Mouse (Mus musculus) liver, embryonic 13.5 days (tissue): ENCODE results near the gene Slc26a10. TPM values are rescaled to one million over a fixed set of nuclear protein-coding genes. Genes with fewer than 3 reads are reported as not detected.

Experiments used
- ATAC-seq: fragments of 200-750 bp; cut with Nextera tagmentation; 2 replicates; pipeline ENCODE4 v1.8.0; 2017; ENCODE audit warnings: low read depth, mild to moderate bottlenecking, moderate number of reproducible peaks, moderate library complexity
- DNase-seq: peaks from one replicate; pipeline ENCODE4 v3.0.0; 2022
- H3K27ac ChIP-seq: fragments of 300-500 bp; sonication (generic); 2 replicates; pipeline ENCODE4 v1.5.1; 2015; ENCODE audit warnings: moderate library complexity, mild to moderate bottlenecking, inconsistent platforms
- H3K27me3 ChIP-seq: fragments of 300-500 bp; sonication (generic); 2 replicates; pipeline ENCODE4 v1.6.1; 2015; ENCODE audit warnings: mild to moderate bottlenecking, inconsistent platforms
- H3K36me3 ChIP-seq: fragments of 300-500 bp; sonication (generic); 2 replicates; pipeline ENCODE4 v1.6.1; 2015; ENCODE audit warnings: mild to moderate bottlenecking, inconsistent platforms
- H3K4me1 ChIP-seq: fragments of 300-500 bp; sonication (generic); replicated peaks from 2 replicates; pipeline ENCODE4 v1.6.1; 2015; ENCODE audit warnings: inconsistent platforms
- H3K4me2 ChIP-seq: fragments of 300-500 bp; sonication (generic); 2 replicates; pipeline ENCODE4 v1.6.1; 2015; ENCODE audit warnings: inconsistent platforms, mild to moderate bottlenecking, moderate library complexity
- H3K4me3 ChIP-seq: fragments of 300-500 bp; sonication (generic); replicated peaks from 2 replicates; pipeline ENCODE4 v1.5.1; 2015; ENCODE audit warnings: mild to moderate bottlenecking, inconsistent platforms
- H3K9ac ChIP-seq: fragments of 300-500 bp; sonication (generic); 2 replicates; pipeline ENCODE4 v1.6.1; 2015; ENCODE audit warnings: mild to moderate bottlenecking, inconsistent platforms
- H3K9me3 ChIP-seq: fragments of 300-500 bp; sonication (generic); replicated peaks from 2 replicates; pipeline ENCODE4 v1.6.1; 2016; ENCODE audit warnings: inconsistent platforms
- WGBS: fragments of 180-500 bp; shearing (Covaris S2); methylation state at CpG from one replicate; pipeline ENCODE4 v1.1.7; 2015; ENCODE audit not compliant: insufficient replicate concordance; 5-methylcytosine and 5-hydroxymethylcytosine counted together
- polyA plus RNA-seq: library from polyadenylated mRNA; unstranded; fragments of >200 nt; fragmentation: Nextera tagmentation; extraction: Ambion mirVana; gene quantifications from 2 replicates; pipeline ENCODE4 v1.2.1, GENCODE M21; 2015

The Slc26a10 gene
- polyA plus RNA-seq, 1 experiment from 2014 or later, result 2.1 TPM

DNA sequence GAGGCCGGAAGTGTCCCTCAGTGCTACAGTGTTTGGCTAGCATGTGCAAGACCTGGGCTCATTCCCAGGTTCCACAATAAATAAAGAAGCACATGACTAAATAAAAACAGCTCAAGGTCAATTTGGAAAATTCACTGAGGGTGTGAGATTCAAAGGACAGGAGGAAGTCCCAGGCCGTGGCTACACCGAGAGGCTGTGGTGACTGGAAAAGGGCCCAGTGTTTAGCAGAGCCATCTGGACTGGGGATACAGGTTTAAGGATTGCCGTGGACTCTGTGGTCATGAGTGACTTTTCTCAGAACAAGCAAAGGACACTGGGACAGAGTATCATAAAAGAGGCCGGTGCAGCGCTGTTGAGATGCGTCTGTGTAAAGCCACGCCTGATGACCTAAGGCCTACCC is 32.8 kb upstream of the Slc26a10 start:
- Histone ChIP-seq H3K4me2 (no peak overlapping the region), H3K9me3 (no peaks in the 10 kb centered on the region), H3K9ac (no peak overlapping the region), H3K4me3 (no peak overlapping the region), H3K4me1 (peaks cover 62% of the 10 kb centered on the region), H3K27ac (peak overlapping the region; percentile 61; the same call in 1 of the 2 replicates), H3K27me3 (no peaks in the 10 kb centered on the region), H3K36me3 (peaks cover 11% of the 10 kb centered on the region)
- 89% methylated on average over 8 of the region's 8 CpGs for WGBS
- DNase-seq (no peak), ATAC-seq (no peak)

- WGBS, result under 1% methylated on average over 47 of the region's 47 CpGs
- peaks cover 67% of the 10 kb centered on the region for H3K4me1 ChIP-seq
- ATAC-seq, result peak; percentile 92
Measured at GRCm38 (mm10) chr10:127211414-127211854, 31.0 kb upstream of the Slc26a10 start, which contains the start of gene Pip4k2c. Pip4k2c (minus strand) TSS chr10:127211585.

GRCm38 (mm10) chr10:127210961-127211405 is 30.5 kb upstream of the Slc26a10 start:
- H3K4me2 ChIP-seq, result peak overlapping the region; percentile 95
- peaks cover 33% of the 10 kb centered on the region for H3K36me3 ChIP-seq
- no peaks in the 10 kb centered on the region for H3K9me3 ChIP-seq
- no peak for DNase-seq
- WGBS, result under 1% methylated on average over 25 of the region's 25 CpGs
- H3K27me3 ChIP-seq, result no peaks in the 10 kb centered on the region
- peak; percentile 66 for ATAC-seq
- H3K4me3 ChIP-seq, result peak overlapping the region; percentile 89
- peak overlapping the region; percentile 100 for H3K27ac ChIP-seq
- H3K4me1 ChIP-seq, result peaks cover 72% of the 10 kb centered on the region
- peak overlapping the region; percentile 93 for H3K9ac ChIP-seq

More at GRCm38 (mm10) chr10:127211414-127211854, 31.0 kb upstream of the Slc26a10 start, which contains the start of gene Pip4k2c:
- Histone ChIP-seq H3K9ac (peak within 1 kb of the TSS; percentile 93), H3K4me3 (peak within 1 kb of the TSS; percentile 89), H3K36me3 (peaks cover 29% of the 10 kb centered on the region), H3K27me3 (no peaks in the 10 kb centered on the region), H3K4me2 (peak within 1 kb of the TSS; percentile 95), H3K9me3 (no peaks in the 10 kb centered on the region), H3K27ac (peak within 1 kb of the TSS; percentile 100)
- DNase-seq, result peak; percentile 95

DNA sequence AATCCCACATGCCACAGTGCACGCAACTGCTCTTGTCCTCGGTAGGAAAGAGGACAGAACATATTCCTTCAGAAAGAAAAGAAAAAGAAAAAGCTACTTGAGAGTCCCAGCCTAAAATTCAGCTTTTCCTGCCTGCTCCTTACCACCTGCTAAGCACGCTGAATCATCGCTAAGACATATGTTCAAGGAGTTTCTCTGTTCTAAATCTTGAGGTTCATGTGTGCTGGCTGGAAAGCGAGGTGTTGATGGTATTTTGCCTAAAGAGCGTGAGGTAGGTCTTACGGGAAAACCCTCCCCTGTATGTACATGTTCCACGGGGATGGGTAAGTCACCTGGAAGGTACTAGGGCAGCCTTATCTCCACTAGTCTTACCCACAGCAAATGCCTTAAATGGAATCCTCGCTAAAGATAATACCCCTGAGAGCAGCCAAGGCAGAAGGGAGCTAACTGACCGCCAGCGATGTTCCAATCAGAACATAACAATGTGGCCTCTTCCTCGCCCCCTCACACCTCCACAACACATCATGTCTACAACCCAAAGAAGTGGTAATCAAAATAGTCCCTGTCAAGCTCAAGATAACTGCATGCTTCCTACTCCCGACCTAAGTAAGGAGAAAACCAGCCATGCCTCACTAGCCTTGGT is 29.6 kb upstream of the Slc26a10 start:
- H3K27me3 ChIP-seq, result no peaks in the 10 kb centered on the region
- peak overlapping the region; percentile 93 for H3K9ac ChIP-seq
- H3K9me3 ChIP-seq, result no peaks in the 10 kb centered on the region
- H3K27ac ChIP-seq, result peak overlapping the region; percentile 100
- H3K4me2 ChIP-seq, result peak overlapping the region; percentile 95
- DNase-seq, result no peak
- no peak for ATAC-seq
- peak overlapping the region; percentile 89 for H3K4me3 ChIP-seq
- H3K4me1 ChIP-seq, result peaks cover 77% of the 10 kb centered on the region
- H3K36me3 ChIP-seq, result peaks cover 40% of the 10 kb centered on the region
- WGBS, result 42% methylated on average over 13 of the region's 13 CpGs

GRCm38 (mm10) chr10:127208921-127209320 is 28.5 kb upstream of the Slc26a10 start:
- H3K4me2 ChIP-seq, result peak overlapping the region; percentile 95
- ATAC-seq, result no peak
- peaks cover 77% of the 10 kb centered on the region for H3K4me1 ChIP-seq
- 74% methylated on average over 4 of the region's 4 CpGs for WGBS
- no peaks in the 10 kb centered on the region for H3K27me3 ChIP-seq
- peak overlapping the region; percentile 93 for H3K9ac ChIP-seq
- H3K27ac ChIP-seq, result peak overlapping the region; percentile 100
- H3K9me3 ChIP-seq, result no peaks in the 10 kb centered on the region
- no peak for DNase-seq
- H3K36me3 ChIP-seq, result peaks cover 51% of the 10 kb centered on the region
- H3K4me3 ChIP-seq, result peak overlapping the region; percentile 89

GRCm38 (mm10) chr10:127205373-127205772 is 24.9 kb upstream of the Slc26a10 start:
- Histone ChIP-seq H3K4me2 (peak overlapping the region; percentile 78), H3K4me3 (peak overlapping the region; percentile 53), H3K9ac (peak overlapping the region; percentile 81), H3K9me3 (no peaks in the 10 kb centered on the region), H3K36me3 (peaks cover 84% of the 10 kb centered on the region), H3K27ac (peak overlapping the region; percentile 100), H3K27me3 (no peaks in the 10 kb centered on the region), H3K4me1 (peaks cover 94% of the 10 kb centered on the region)
- 15% methylated on average over 10 of the region's 10 CpGs for WGBS
- DNase-seq, result peak; percentile 80
- ATAC-seq, result peak; percentile 94

DNA sequence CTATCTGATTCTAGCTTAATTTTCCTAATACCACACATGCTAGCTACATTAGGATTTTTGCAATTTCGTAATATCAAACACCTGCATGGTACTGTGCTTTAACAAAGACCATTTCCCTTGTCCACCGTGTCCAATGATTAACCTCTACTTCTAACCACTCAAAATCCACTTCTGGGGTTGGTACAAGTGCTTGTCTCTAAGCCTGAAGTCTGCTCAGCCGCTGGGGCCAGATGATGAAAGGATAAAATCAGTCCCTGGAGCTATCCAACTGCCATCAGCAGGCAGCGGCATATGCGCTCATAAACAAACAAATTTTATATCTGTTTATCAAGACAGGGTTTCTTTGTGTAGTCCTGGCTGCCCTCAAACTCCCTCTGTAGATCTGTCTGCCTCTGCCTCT is 24.1 kb upstream of the Slc26a10 start:
- Histone ChIP-seq H3K36me3 (peaks cover 92% of the 10 kb centered on the region), H3K4me2 (peak overlapping the region; percentile 78), H3K27me3 (no peaks in the 10 kb centered on the region), H3K9me3 (no peaks in the 10 kb centered on the region), H3K4me1 (peaks cover 94% of the 10 kb centered on the region), H3K4me3 (peak overlapping the region; percentile 53), H3K9ac (peak overlapping the region; percentile 81), H3K27ac (peak overlapping the region; percentile 100)
- 29% methylated on average over 5 of the region's 5 CpGs for WGBS
- DNase-seq, result no peak
- peak; percentile 2; the same call in 1 of the 2 replicates for ATAC-seq

DNA sequence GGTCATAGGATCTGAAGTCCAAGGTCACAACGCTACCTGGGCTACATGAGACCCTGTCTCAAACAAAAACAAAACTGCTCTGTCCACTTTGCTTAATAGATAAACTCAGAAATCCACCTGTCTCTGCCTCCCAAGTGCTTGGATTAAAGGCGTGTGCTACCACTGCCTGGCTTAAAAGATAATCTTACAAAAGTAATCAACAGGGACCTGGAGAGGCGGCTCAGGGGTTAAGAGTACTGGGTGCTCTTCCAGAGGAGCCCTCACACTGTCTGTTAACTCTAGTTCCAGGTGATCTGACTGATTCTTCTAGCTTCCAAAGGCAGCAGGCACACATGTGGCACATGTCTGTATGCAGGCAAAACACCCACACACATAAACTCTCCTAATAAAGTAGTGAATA is 22.7 kb upstream of the Slc26a10 start:
- 33% methylated on average over 3 of the region's 3 CpGs for WGBS
- Histone ChIP-seq H3K36me3 (peaks cover 94% of the 10 kb centered on the region), H3K27me3 (no peaks in the 10 kb centered on the region), H3K9ac (peak overlapping the region; percentile 81), H3K27ac (peak overlapping the region; percentile 100), H3K9me3 (no peaks in the 10 kb centered on the region), H3K4me3 (peak overlapping the region; percentile 20), H3K4me2 (peak overlapping the region; percentile 78), H3K4me1 (peaks cover 87% of the 10 kb centered on the region)
- ATAC-seq (peak; percentile 80), DNase-seq (peak; percentile 59)

- H3K9me3 ChIP-seq, result no peaks in the 10 kb centered on the region
- no peak overlapping the region for H3K4me3 ChIP-seq
- H3K9ac ChIP-seq, result no peak overlapping the region
- DNase-seq (no peak), ATAC-seq (no peak)
- H3K4me2 ChIP-seq, result no peak overlapping the region
- H3K27me3 ChIP-seq, result no peaks in the 10 kb centered on the region
- peaks cover 83% of the 10 kb centered on the region for H3K4me1 ChIP-seq
- 85% methylated on average over 8 of the region's 8 CpGs for WGBS
- H3K27ac ChIP-seq, result peak overlapping the region; percentile 100
- peaks cover 81% of the 10 kb centered on the region for H3K36me3 ChIP-seq
Measured at GRCm38 (mm10) chr10:127200279-127200678, 19.8 kb upstream of the Slc26a10 start.

- peaks cover 83% of the 10 kb centered on the region for H3K4me1 ChIP-seq
- H3K27ac ChIP-seq, result peak overlapping the region; percentile 100
- ATAC-seq, result no peak
- H3K36me3 ChIP-seq, result peaks cover 73% of the 10 kb centered on the region
- 85% methylated on average over 11 of the region's 11 CpGs for WGBS
- H3K4me2 ChIP-seq, result no peak overlapping the region
- no peaks in the 10 kb centered on the region for H3K27me3 ChIP-seq
- H3K4me3 ChIP-seq, result no peak overlapping the region
- no peak overlapping the region for H3K9ac ChIP-seq
- no peaks in the 10 kb centered on the region for H3K9me3 ChIP-seq
- DNase-seq, result no peak
Measured at GRCm38 (mm10) chr10:127199474-127199873, 19.0 kb upstream of the Slc26a10 start.

GRCm38 (mm10) chr10:127199068-127199467 is 18.6 kb upstream of the Slc26a10 start:
- no peak for ATAC-seq
- peaks cover 69% of the 10 kb centered on the region for H3K36me3 ChIP-seq
- peaks cover 83% of the 10 kb centered on the region for H3K4me1 ChIP-seq
- no peak for DNase-seq
- 83% methylated on average over 5 of the region's 5 CpGs for WGBS
- no peak overlapping the region for H3K4me3 ChIP-seq
- peak overlapping the region; percentile 100 for H3K27ac ChIP-seq
- no peak overlapping the region for H3K4me2 ChIP-seq
- H3K9me3 ChIP-seq, result no peaks in the 10 kb centered on the region
- H3K9ac ChIP-seq, result no peak overlapping the region
- H3K27me3 ChIP-seq, result no peaks in the 10 kb centered on the region
